16 mouse cellular contexts compared by ENCODE assay signal in genomic region chr5:147816465-147816864, GRCm38 (mm10). TPM values are rescaled to one million over a fixed set of nuclear protein-coding genes. Genes with fewer than 3 reads are reported as not detected.
DNase-seq lines count a peak whose midpoint lies in the region; TF ChIP-seq lines count a peak whose summit lies in the region.
"Had no signal": no experiment of that assay in that cellular context is flagged by ENCODE, and none has a peak within 500 bp of the region (broad histone marks: within the 10 kb centered on the region; RNA-seq: fewer than 3 reads in every experiment).

No protein-coding gene starts in this region.

- H3K4me1 ChIP-seq in liver, adult 2 months (ENCODE audit: control insufficient read depth, insufficient read depth, low read length) = no peaks in the 10 kb centered on the region
- no peaks in the 10 kb centered on the region for H3K4me1 ChIP-seq in bone marrow, adult 2 months (ENCODE audit: control insufficient read depth, insufficient read depth, low read length)
- H3K4me1 ChIP-seq: forebrain, embryonic 13.5 days; limb, embryonic 12.5 days; midbrain, embryonic 15.5 days; stomach, embryonic 15.5 days had no signal

- TF ChIP-seq CTCF in gastrocnemius, adult 2 months (IDR thresholded peaks at IDR 0.05) = peak; percentile 32; the same call in 1 of the 2 replicates
- peak; percentile 5; the same call in 1 of the 2 replicates for TF ChIP-seq CTCF in liver, adult 2 months (IDR thresholded peaks at IDR 0.05; ENCODE audit: low read depth, low read length)
- peak; percentile 23; the same call in 1 of the 2 replicates for TF ChIP-seq CTCF in bone marrow, adult 2 months (IDR thresholded peaks at IDR 0.05; ENCODE audit: control insufficient read depth, insufficient read depth, low read length)

- whole genome bisulfite sequencing in liver, adult 2 months = 67% methylated on average over 4 of the region's 4 CpGs
- WGBS in bone marrow, adult 2 months = 56% methylated on average over 4 of the region's 4 CpGs

- H3K4me3 ChIP-seq in gastrocnemius, adult 2 months = no peak overlapping the region
- no peak overlapping the region for H3K4me3 ChIP-seq in liver, adult 2 months (ENCODE audit: insufficient read depth, low read depth, low read length)
- no peak overlapping the region for H3K4me3 ChIP-seq in bone marrow, adult 2 months (replicated peaks; ENCODE audit: control insufficient read depth, low read depth, low read length)
- H3K4me3 ChIP-seq: forebrain, embryonic 13.5 days; limb, embryonic 12.5 days; midbrain, embryonic 15.5 days; stomach, embryonic 15.5 days had no signal

- no peaks in the 10 kb centered on the region for H3K79me2 ChIP-seq in liver, adult 2 months (ENCODE audit: control insufficient read depth, insufficient read depth, low read length)

- intact Hi-C loops in gastrocnemius, adult 2 months (cut with DNase I) = no loop called here

- no peak overlapping the region for H3K9ac ChIP-seq in liver, adult 2 months (ENCODE audit: low read depth, low read length)
- H3K9ac ChIP-seq: forebrain, embryonic 13.5 days; limb, embryonic 12.5 days; midbrain, embryonic 15.5 days; stomach, embryonic 15.5 days had no signal

- no peak overlapping the region for H3K27ac ChIP-seq in gastrocnemius, adult 2 months
- H3K27ac ChIP-seq in liver, adult 2 months (replicated peaks; ENCODE audit: insufficient read depth, low read depth, low read length) = no peak overlapping the region
- no peak overlapping the region for H3K27ac ChIP-seq in bone marrow, adult 2 months (ENCODE audit: control insufficient read depth, insufficient read depth, low read depth, low read length, poor library complexity)
- H3K27ac ChIP-seq: forebrain, embryonic 13.5 days; limb, embryonic 12.5 days; midbrain, embryonic 15.5 days; stomach, embryonic 15.5 days had no signal

- no peaks in the 10 kb centered on the region for H3K27me3 ChIP-seq in liver, adult 2 months (ENCODE audit: control insufficient read depth, insufficient read depth, low read length)
- H3K27me3 ChIP-seq: forebrain, embryonic 13.5 days; limb, embryonic 12.5 days; midbrain, embryonic 15.5 days; stomach, embryonic 15.5 days had no signal

- no peaks in the 10 kb centered on the region for H3K36me3 ChIP-seq in liver, adult 2 months (ENCODE audit: control insufficient read depth, insufficient read depth, low read length)
- H3K36me3 ChIP-seq: limb, embryonic 12.5 days; midbrain, embryonic 15.5 days; stomach, embryonic 15.5 days had no signal

- no peak for DNase-seq in gastrocnemius, adult 2 months
- no peak for DNase-seq in gastrocnemius, adult 8-10 months (ENCODE audit: low spot score in 2 of 2)
- DNase-seq in liver, adult 2 months (ENCODE audit: extremely low read depth, low read depth, low spot score) = no peak
- no peak for DNase-seq in liver
- DNase-seq in A20 (ENCODE audit: low read depth, low spot score) = peak; percentile 30
- DNase-seq in adrenal gland, postnatal 14 days = no peak
- no peak for DNase-seq in spleen, postnatal 10 days (ENCODE audit: low spot score in 2 of 2)
- DNase-seq: cerebellum, postnatal 14 days; lung, adult 2 months; retina, postnatal 1 day; thymus, postnatal 25 days had no signal

- no peak for TF ChIP-seq POLR2A in liver, adult 2 months (IDR thresholded peaks at IDR 0.05; ENCODE audit: extremely low read depth, insufficient read depth, low read length)
- TF ChIP-seq POLR2A in bone marrow, adult 2 months (IDR thresholded peaks at IDR 0.05; ENCODE audit: borderline replicate concordance, control insufficient read depth, low read depth, low read length) = no peak

RNA-seq across cellular contexts. Expression of gene Pomp, which starts 43.8 kb away (rescaled TPM):
- total RNA-seq in gastrocnemius, adult 2 months (2021) = 100 to 1,000 TPM; 141 to 146 TPM
- total RNA-seq in gastrocnemius, adult 8-10 months (2022) = 100 to 1,000 TPM; 128 to 135 (median 130) TPM
- 159 and 233 TPM in 2 replicates for total RNA-seq in liver, adult 2 months (2014; rRNA removed)
- 71.0 and 101 TPM in 2 replicates for polyA plus RNA-seq in liver, adult 2 months (2012; rRNA removed)
- polyA plus RNA-seq in bone marrow, adult 2 months (2011; ENCODE audit: insufficient read depth, insufficient read length, low replicate concordance, missing spikeins) = 93.6 and 166 TPM in 2 replicates
- total RNA-seq in adrenal gland, postnatal 14 days (2021) = 161 and 178 TPM in 2 replicates
